Comparison of ENCODE assay signal across 10 mouse cellular contexts in the genomic region with DNA sequence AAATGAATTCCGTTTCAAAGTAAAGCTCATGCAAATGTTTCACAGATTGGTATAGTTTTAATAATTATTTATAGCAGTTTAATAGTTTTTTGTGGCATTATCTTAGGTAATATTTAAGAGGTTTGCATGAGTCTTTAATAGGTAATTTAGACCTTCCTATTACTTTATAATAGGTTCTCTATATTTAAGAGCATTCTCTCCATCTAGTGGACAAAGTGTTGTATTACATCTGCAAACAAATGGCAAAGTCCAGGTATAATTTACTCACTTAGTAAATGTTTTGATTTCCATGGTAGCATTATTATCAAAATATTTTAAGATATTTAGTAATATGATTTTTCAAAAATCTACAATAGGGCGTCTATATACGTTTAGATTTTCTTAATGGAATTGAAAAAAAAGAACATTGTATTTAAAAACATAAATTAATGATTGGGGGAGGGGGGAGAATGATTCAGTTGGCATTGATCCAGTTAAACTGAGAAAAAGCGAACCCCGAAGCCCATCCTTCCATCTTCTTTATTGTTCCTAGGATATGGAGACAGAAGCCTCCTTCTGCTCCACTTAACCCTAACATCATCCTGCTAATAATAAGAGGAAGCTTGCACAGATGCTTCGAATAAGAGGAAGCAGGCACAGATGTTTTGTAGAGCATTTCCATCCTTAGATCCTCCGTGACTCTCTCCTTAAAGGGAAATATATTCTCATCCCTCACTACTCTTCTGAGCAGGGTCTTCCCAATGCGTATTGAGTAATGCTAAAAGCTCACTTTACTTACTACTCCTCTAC.
DNase-seq lines count a peak whose midpoint lies in the region; ATAC-seq and TF ChIP-seq lines count a peak whose summit lies in the region.
"Had no signal": no experiment of that assay in that cellular context is flagged by ENCODE, and none has a peak within 500 bp of the region (broad histone marks: within the 10 kb centered on the region; RNA-seq: fewer than 3 reads in every experiment).

No protein-coding gene starts in this region.

- peaks cover 4% of the 10 kb centered on the region; the same call in 1 of the 2 replicates for H3K36me3 ChIP-seq in liver, embryonic 11.5 days (ENCODE audit: control insufficient read depth, insufficient read depth, low read length)
- peaks cover 27% of the 10 kb centered on the region for H3K36me3 ChIP-seq in liver, embryonic 12.5 days
- no peaks in the 10 kb centered on the region for H3K36me3 ChIP-seq in midbrain, postnatal 0 days (ENCODE audit: insufficient read depth, low read length)
- H3K36me3 ChIP-seq: limb, embryonic 15.5 days had no signal

- no peak overlapping the region for H3K4me2 ChIP-seq in liver, embryonic 11.5 days
- no peak overlapping the region for H3K4me2 ChIP-seq in liver, embryonic 12.5 days
- no peak overlapping the region for H3K4me2 ChIP-seq in midbrain, postnatal 0 days (ENCODE audit: low read depth, low read length, poor library complexity, severe bottlenecking)
- H3K4me2 ChIP-seq: limb, embryonic 15.5 days had no signal

- no peak overlapping the region for H3K4me3 ChIP-seq in liver, embryonic 11.5 days (ENCODE audit: low read depth, low read length)
- no peak overlapping the region for H3K4me3 ChIP-seq in liver, embryonic 12.5 days
- H3K4me3 ChIP-seq in midbrain, postnatal 0 days (ENCODE audit: low read depth, low read length) = no peak overlapping the region
- H3K4me3 ChIP-seq: limb, embryonic 15.5 days had no signal

- peak; percentile 78 for TF ChIP-seq CTCF in midbrain, postnatal 0 days (IDR thresholded peaks at IDR 0.05)

- no peaks in the 10 kb centered on the region for H3K27me3 ChIP-seq in liver, embryonic 11.5 days (replicated peaks; ENCODE audit: control insufficient read depth, insufficient read depth, low read length)
- no peaks in the 10 kb centered on the region for H3K27me3 ChIP-seq in liver, embryonic 12.5 days (replicated peaks)
- no peaks in the 10 kb centered on the region for H3K27me3 ChIP-seq in midbrain, postnatal 0 days (ENCODE audit: insufficient read depth, low read length)
- H3K27me3 ChIP-seq: limb, embryonic 15.5 days had no signal

- no peaks in the 10 kb centered on the region for H3K9me3 ChIP-seq in liver, embryonic 11.5 days (ENCODE audit: control insufficient read depth, low read length)
- no peaks in the 10 kb centered on the region for H3K9me3 ChIP-seq in liver, embryonic 12.5 days (replicated peaks)
- no peaks in the 10 kb centered on the region for H3K9me3 ChIP-seq in midbrain, postnatal 0 days (ENCODE audit: low read length)
- H3K9me3 ChIP-seq: limb, embryonic 15.5 days had no signal

- 53% methylated on average over 8 of the region's 8 CpGs for WGBS in liver, embryonic 11.5 days
- WGBS in liver, embryonic 12.5 days (ENCODE audit: insufficient replicate concordance) = 40% methylated on average over 8 of the region's 8 CpGs
- 43% methylated on average over 8 of the region's 8 CpGs for WGBS in midbrain, postnatal 0 days

- 0 out of 2 replicates have a peak, but pooled peaks have one; percentile 37 for ATAC-seq in liver, embryonic 11.5 days (replicated peaks; ENCODE audit: low FRiP score)
- ATAC-seq in liver, embryonic 12.5 days = no peak
- no peak for ATAC-seq in midbrain, postnatal 0 days (ENCODE audit: low FRiP score)

- no peak overlapping the region for H3K27ac ChIP-seq in liver, embryonic 11.5 days (ENCODE audit: low read depth, low read length)
- H3K27ac ChIP-seq in liver, embryonic 12.5 days = no peak overlapping the region
- H3K27ac ChIP-seq in midbrain, postnatal 0 days (ENCODE audit: low read depth, low read length) = no peak overlapping the region
- H3K27ac ChIP-seq: limb, embryonic 15.5 days had no signal

- no peak overlapping the region for H3K9ac ChIP-seq in liver, embryonic 11.5 days (ENCODE audit: low read depth, low read length)
- H3K9ac ChIP-seq in liver, embryonic 12.5 days = no peak overlapping the region
- H3K9ac ChIP-seq in midbrain, postnatal 0 days (replicated peaks; ENCODE audit: low read length, poor library complexity, severe bottlenecking) = no peak overlapping the region
- H3K9ac ChIP-seq: limb, embryonic 15.5 days had no signal

- no peaks in the 10 kb centered on the region for H3K4me1 ChIP-seq in liver, embryonic 11.5 days (replicated peaks; ENCODE audit: control insufficient read depth, insufficient read depth, low read length)
- H3K4me1 ChIP-seq in liver, embryonic 12.5 days = 0 out of 2 replicates have a peak, but pooled peaks cover 5% of the 10 kb centered on the region
- H3K4me1 ChIP-seq in midbrain, postnatal 0 days (ENCODE audit: insufficient read depth, low read length) = no peaks in the 10 kb centered on the region
- H3K4me1 ChIP-seq: limb, embryonic 15.5 days had no signal

- peak; percentile 56 for DNase-seq in embryo, embryonic 10 days (ENCODE audit: low spot score)
- DNase-seq in embryo, embryonic 9.5 days (ENCODE audit: extremely low spot score) = no peak
- no peak for DNase-seq in liver, embryonic 11.5 days (ENCODE audit: low spot score)
- DNase-seq in c-Kit-positive CD71-negative TER-119-negative erythroid progenitor cells, embryonic 14.5 days (ENCODE audit: low read depth) = peak; percentile 35
- peak; percentile 71 for DNase-seq in midbrain, postnatal 0 days (ENCODE audit: low spot score)
- no peak for DNase-seq in thymus, postnatal 14 days
- no peak for DNase-seq in cerebellum, adult 11-12 months
- DNase-seq: heart, postnatal 4 days had no signal

Comparison
In these comparisons a context has a peak if more than half of its experiments do, and no peak if none do; other contexts are left out.
1. DNase-seq: peak in embryo, embryonic 10 days (single experiment), c-Kit-positive CD71-negative TER-119-negative erythroid progenitor cells, embryonic 14.5 days (single experiment) and midbrain, postnatal 0 days (single experiment); none in embryo, embryonic 9.5 days (single experiment), liver, embryonic 11.5 days (single experiment), thymus, postnatal 14 days (single experiment) and cerebellum, adult 11-12 months (single experiment).